Mouse (Mus musculus): ENCODE measurements at regions not wholly inside any gene's neighbourhood (a gene's known extent, or its start where the extent isn't known, plus 50 kb on each side); places are given as distances from the start of the nearest gene placed in this dataset.
"Not testable (repeated sequence)": the region's sequence is repeated elsewhere in the genome, so short reads cannot be mapped to it uniquely, and the experiment has no call there.

DNA sequence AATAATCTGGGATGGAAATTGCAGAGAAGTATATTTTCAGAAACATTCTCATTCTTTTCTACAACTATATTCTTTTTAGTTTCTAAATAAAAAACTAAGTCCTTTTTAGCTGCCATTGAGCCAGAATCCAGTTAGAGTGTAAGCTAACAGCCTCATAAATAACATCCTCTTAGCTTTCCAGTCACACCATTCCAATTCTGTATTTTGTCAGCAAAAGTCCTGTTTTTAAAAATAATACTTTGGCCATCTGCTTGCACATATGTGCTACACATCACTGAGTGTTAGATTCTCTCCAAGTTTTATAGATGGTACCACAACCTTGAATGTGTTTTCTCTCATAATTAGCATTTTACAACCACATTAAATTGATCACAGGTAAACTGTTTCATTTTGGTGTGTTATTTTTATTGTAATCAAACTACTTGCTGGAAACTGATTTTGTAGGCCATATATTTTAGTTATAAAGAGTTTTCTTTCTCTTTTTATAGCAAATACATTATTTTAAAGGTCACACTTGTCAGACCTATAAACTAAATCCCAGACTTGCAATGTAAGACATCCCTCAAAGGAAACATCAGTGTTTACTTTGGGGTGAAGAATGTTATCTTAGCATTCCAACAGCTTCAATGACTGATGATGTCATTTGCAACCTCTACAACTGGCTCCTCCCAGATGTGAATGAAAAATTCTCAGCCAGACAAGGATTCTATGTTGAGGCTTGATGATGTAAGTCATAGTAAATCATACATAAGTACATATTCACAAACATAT lies 1878.9 kb upstream of the Flrt2 start:
- no peak for DNase-seq
- intact Hi-C loops (cut with DNase I) = no loop called here

DNA sequence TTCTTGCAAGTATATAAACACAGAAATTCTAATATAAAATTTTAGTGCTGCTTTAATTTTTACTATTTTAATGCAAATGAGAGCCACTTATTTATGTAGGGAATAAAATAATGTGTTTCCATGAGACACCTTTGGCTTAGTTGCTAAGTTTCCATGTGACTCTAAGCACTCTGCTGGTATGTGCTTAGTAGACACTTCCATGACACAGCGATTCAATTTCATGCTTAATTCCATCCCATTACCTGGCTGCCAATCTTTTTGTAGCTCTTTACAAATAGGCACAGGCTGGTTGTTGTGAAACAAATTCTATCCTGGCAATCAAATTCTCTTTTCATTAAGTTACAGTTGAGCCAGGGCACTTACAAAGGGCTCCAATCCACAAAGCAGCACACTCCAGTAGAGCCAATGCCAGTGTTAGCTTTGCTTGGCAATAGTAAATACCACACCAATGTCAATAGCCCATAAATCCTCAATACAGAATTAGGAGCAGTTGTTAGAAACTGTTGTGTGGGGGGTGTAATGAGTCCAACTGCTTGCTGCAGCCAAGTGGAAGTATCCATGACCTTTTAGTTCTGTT lies 1841.0 kb upstream of the Flrt2 start:
- intact Hi-C loops (cut with DNase I) = no loop called here
- DNase-seq = no peak

- intact Hi-C loops (cut with DNase I) = no loop called here
- no peak for DNase-seq
Measured at GRCm38 (mm10) chr12:93851660-93852059, 1840.4 kb upstream of the Flrt2 start.

GRCm38 (mm10) chr12:93885946-93886345 lies 1806.1 kb upstream of the Flrt2 start:
- no peak for DNase-seq
- intact Hi-C loops (cut with DNase I) = no loop called here

GRCm38 (mm10) chr12:93890109-93890508 lies 1801.9 kb upstream of the Flrt2 start:
- intact Hi-C loops (cut with DNase I) = no loop called here
- no peak for DNase-seq

- intact Hi-C loops (cut with DNase I); DNase-seq: not testable (repeated sequence)
Measured at GRCm38 (mm10) chr12:93928541-93929238, 1763.3 kb upstream of the Flrt2 start.

DNA sequence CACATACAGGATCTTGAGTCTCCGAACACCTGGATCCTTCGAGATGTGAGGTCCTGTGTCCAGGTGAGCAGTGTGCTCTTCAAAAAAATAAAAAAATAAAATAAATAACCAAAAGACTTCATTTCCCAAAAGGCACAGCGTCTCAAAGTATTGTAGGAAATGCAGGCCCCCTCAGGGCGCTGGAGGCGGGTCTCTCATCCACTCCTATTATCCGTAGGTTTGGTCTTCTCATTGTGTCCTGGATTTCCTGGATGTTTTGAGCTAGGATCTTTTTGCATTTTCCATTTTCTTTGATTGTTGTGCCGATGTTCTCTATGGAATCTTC lies 1762.8 kb upstream of the Flrt2 start:
- intact Hi-C loops (cut with DNase I); DNase-seq: not testable (repeated sequence)

DNA sequence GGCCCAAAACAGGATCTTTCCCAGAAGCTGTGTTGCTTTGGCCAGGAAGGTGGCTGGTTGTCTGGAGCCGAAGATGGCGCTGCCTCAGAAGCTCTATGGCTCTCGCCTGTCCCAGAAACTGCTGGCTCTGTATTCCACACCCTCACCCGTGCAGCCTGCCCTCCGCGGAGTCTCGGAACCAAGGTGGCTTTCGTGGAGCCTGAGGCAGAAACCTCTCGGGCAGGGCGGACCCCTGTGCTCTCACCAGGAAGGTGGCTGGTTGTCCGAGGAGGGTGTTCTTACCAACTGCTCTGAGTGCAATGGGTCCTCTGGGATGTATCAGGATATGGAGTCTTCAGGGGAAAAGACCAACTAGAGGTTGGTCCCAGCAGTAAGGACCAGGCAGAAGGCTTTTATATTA lies 1761.8 kb upstream of the Flrt2 start:
- intact Hi-C loops (cut with DNase I); DNase-seq: not testable (repeated sequence)

- intact Hi-C loops (cut with DNase I) = no loop called here
- no peak for DNase-seq
Measured at GRCm38 (mm10) chr12:93960869-93961268, 1731.2 kb upstream of the Flrt2 start.

DNA sequence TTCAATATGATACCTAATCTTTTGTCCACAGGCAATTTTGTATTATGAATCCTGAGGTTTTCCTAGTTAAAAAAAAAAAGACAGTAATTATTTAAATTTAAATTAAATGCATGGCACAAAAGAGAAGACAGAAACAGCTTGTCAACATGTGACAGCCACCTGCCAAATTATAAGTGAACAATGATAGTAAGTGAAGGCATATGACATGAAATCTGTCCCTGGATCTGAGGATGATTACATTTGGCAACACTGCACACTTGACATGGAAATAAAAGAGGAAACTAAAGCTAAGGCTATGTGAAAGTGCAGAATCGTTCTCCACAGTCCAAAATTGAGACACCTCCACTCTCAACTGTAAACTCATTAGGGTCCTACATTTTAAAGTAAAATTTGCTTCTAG lies 1710.7 kb upstream of the Flrt2 start:
- no peak for DNase-seq
- intact Hi-C loops (cut with DNase I) = no loop called here

DNA sequence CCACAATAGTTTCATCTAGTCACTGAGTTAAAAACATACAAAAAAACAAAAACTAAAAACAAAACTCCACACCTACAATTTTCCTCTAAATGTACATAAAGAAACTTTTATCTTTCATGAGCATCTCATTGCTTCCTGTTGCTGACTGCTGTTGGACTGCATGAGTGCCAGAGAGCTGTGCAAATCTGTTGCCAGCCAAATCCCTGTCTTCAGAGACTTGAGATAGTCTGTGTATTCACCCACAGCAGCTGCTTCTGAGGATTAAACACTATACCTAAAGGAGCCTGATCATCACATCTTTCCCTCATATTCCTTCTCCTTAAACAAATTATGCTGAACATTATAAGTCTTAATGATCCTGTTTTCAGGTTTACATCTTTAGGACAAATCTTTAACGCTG lies 1700.5 kb upstream of the Flrt2 start:
- intact Hi-C loops (cut with DNase I) = no loop called here
- DNase-seq = no peak

DNA sequence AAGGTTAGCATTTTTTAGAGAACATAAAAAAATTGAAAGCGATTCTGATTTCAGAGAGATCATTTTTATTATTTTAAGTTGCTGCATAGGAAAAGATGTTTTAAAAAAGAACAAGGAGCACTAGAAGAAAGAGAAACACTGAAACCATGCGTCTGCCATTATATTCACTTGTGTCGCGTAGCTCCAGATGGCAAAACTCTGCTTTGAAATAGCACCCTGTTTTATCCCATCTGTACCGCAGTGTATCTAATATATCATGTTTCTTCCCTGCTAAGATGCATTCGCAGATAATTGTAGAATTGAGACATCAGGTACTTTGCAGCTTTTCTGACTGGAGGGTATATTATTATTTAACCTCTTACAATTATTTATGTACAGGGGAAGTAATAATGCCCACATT lies 1698.2 kb upstream of the Flrt2 start:
- no peak for DNase-seq
- intact Hi-C loops (cut with DNase I) = no loop called here

DNA sequence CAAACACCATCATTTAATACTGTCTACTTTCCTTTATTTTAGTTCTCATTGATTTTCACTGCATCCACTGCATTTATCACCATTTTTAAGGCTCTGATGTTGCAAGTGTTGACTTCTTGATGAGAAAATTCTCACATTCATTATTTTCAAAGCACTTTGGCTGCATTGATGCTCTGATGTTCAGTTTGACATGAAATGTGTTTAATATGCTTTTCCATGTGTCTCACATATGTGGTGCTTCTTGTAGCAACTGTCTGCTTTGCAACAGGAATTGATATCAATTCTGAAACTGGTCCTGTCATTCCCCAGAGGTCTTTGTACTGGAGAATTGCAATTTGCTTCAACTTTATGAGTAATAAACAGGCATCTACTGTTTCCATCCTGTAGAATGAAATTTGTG lies 1676.1 kb upstream of the Flrt2 start:
- intact Hi-C loops (cut with DNase I) = no loop called here
- DNase-seq = no peak

GRCm38 (mm10) chr12:94031364-94031763 lies 1660.7 kb upstream of the Flrt2 start:
- intact Hi-C loops (cut with DNase I) = no loop called here
- no peak for DNase-seq

DNA sequence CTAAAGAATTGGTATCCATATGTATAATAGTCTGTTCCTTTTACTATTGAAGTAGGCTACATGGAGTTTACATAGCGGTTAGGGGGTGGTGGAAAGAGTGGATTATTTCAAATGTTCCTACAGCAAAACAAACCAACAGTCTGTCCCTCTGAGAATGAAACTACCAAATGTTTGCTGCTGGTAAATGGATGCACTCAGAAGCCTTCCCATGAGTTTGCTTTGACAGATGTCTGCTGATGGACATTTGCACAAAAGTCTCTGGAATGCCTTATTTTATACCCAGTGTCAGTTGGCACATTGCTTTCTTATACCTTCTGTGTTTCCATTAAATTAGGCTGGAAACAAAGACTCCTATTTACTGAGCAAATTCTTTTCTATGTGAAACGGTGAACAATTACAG lies 1644.1 kb upstream of the Flrt2 start:
- DNase-seq = no peak
- intact Hi-C loops (cut with DNase I) = no loop called here

DNA sequence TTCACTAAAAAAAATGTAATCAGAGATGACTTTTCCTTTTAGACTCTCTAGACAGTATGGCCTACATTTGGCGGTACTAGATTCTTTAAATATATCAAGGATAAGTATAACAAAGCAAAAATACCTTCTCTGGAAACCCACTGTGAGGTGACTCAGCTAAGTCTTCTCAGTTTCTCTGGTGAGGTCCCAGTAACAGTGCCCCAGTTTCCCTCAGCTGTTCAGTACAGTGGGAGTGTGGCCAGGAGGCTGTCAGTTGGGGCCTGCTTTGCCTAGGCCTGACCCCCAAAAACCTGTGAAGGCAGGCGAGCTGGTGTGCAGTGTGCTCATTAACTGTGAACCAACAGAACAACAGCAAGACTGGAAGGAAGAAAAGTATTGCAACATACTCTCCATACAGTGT lies 1634.3 kb upstream of the Flrt2 start:
- DNase-seq = no peak
- intact Hi-C loops (cut with DNase I) = no loop called here

DNA sequence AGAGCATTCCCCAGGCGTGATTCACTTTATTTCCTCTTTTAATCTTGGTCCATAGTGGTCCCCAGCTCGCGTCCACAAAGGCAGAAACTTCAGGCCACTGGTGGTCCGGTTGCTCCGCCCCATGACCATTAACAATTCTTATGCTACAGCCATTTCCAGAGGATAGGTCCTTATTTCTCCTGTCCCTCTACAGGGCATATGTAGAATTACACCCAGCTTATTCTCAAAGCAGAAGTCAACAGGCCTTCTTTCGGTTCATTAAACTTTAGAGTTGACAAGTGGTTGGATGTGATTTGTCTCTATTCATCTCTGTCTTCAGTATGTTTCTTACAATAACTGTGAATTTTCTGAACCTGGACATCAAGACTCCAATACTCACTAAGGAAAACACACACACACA lies 1632.4 kb upstream of the Flrt2 start:
- intact Hi-C loops (cut with DNase I) = no loop called here

GRCm38 (mm10) chr12:94060336-94060735 lies 1631.7 kb upstream of the Flrt2 start:
- no peak for DNase-seq
- intact Hi-C loops (cut with DNase I) = no loop called here

More for the DNA sequence above, 1632.4 kb upstream of the Flrt2 start:
- no peak for DNase-seq

- no peak for DNase-seq
- intact Hi-C loops (cut with DNase I) = no loop called here
Measured at GRCm38 (mm10) chr12:94066444-94067152, 1625.4 kb upstream of the Flrt2 start.

GRCm38 (mm10) chr12:94070940-94071505 lies 1621.0 kb upstream of the Flrt2 start:
- intact Hi-C loops (cut with DNase I) = no loop called here
- no peak for DNase-seq

DNA sequence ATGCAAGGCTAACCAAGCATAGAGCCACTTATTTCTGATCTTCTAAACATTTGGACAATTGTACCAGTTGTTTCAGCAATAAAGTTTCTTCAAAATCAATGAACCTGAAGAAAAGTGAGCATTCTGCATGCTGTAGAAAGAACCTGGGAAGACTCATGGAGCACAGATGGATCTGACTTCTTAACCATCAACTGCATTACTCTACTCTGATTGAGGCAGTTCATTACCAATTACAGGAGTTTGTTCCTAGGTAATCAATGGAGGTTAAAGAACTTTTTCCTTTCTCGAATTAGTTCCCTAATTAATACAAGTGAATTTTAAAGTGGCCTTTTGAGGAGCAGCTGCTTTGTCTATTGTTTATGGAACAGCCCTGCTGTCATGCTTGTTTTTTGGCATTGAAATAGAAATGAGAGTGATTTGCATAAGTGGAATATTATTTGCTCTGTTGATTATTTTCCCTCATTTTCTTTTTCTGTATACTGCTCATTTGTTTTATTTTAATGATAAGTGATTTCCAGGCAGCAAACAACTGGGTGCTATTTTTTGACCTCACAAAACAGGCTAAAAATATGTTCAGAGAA lies 1586.4 kb upstream of the Flrt2 start:
- intact Hi-C loops (cut with DNase I) = no loop called here
- no peak for DNase-seq

Data from heart, postnatal 36 days (tissue).